Mouse (Mus musculus): ENCODE results near the gene Osbpl3. TPM values are rescaled to one million over a fixed set of nuclear protein-coding genes. Genes with fewer than 3 reads are reported as not detected.

The Osbpl3 gene
- total and polyA plus RNA-seq, 3 experiments: 0.16 TPM; not detected in 2

DNA sequence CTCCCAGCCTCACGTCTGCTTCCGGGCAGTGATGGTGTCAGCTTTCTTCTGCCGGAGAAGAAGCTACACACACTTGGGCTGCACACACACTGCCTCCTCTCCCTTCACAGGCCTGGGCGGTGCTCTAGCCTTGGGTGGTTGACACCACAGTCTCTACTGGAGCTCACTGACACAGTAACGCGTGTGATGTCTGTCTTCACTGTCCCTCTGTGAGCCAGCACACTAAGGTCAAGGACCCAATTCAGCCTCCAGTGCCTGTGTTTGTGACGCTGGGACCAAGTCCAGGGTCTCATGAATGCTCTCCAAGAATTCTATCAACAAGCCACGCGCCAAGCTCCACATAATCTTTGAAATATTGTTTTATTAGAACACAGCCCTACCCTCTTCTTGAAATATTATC, 158.3 kb downstream of the Osbpl3 start:
- TF ChIP-seq POLR2AphosphoS5 (IDR thresholded peaks at IDR 0.05; ENCODE audit: insufficient replicate concordance, low read depth, low read length) (no peak), GATA2 (IDR thresholded peaks at IDR 0.05; ENCODE audit: borderline replicate concordance, low read depth, low read length) (no peak), GATA1 (IDR thresholded peaks at IDR 0.05; ENCODE audit: borderline replicate concordance, low read length) (no peak), TAL1 (conservative IDR thresholded peaks at IDR 0.05; ENCODE audit: low read depth, low read length) (no peak), CTCF (IDR thresholded peaks at IDR 0.05; ENCODE audit: low read depth, low read length) (no peak)
- H3K27me3 ChIP-seq (ENCODE audit: insufficient read depth, low read length): peaks cover 27% of the 10 kb centered on the region
- peaks cover 22% of the 10 kb centered on the region for H3K4me1 ChIP-seq (ENCODE audit: insufficient read depth, low read depth, low read length)
- no peaks in the 10 kb centered on the region for H3K9me3 ChIP-seq (replicated peaks)
- no peak for DNase-seq (ENCODE audit: low spot score)
- no peak overlapping the region for H3K4me3 ChIP-seq (ENCODE audit: low read depth, low read length)
- H3K36me3 ChIP-seq (replicated peaks): no peaks in the 10 kb centered on the region
- ATAC-seq (ENCODE audit: extremely low read depth, insufficient number of reproducible peaks, low FRiP score, poor library complexity, severe bottlenecking): no peak

DNA sequence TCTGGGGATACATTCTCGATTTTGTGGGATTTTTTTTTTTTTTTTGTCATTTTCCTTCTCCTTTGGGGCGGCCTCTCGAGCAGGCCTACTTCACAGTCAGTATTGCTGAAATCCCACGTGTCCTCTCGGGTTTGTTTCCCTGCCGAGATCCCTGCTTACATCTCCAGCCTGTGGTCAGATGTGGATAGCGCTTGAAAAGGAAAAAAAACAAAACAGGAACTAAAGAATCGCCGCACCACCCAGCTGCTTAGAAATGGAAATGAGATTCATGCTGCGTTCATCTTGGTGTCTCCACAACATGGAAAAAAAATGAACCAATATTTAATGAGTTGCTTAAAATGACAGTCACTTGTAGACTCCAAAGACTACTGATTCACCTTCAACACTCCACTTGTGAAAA, 160.9 kb downstream of the Osbpl3 start:
- H3K36me3 ChIP-seq (replicated peaks): no peaks in the 10 kb centered on the region
- H3K27me3 ChIP-seq (ENCODE audit: insufficient read depth, low read length): peaks cover 20% of the 10 kb centered on the region
- no peak overlapping the region for H3K4me3 ChIP-seq (ENCODE audit: low read depth, low read length)
- TF ChIP-seq POLR2AphosphoS5 (IDR thresholded peaks at IDR 0.05; ENCODE audit: insufficient replicate concordance, low read depth, low read length) (no peak), TAL1 (conservative IDR thresholded peaks at IDR 0.05; ENCODE audit: low read depth, low read length) (no peak), GATA2 (IDR thresholded peaks at IDR 0.05; ENCODE audit: borderline replicate concordance, low read depth, low read length) (no peak), CTCF (IDR thresholded peaks at IDR 0.05; ENCODE audit: low read depth, low read length) (no peak), GATA1 (IDR thresholded peaks at IDR 0.05; ENCODE audit: borderline replicate concordance, low read length) (no peak)
- ATAC-seq (ENCODE audit: extremely low read depth, insufficient number of reproducible peaks, low FRiP score, poor library complexity, severe bottlenecking): no peak
- peaks cover 31% of the 10 kb centered on the region for H3K4me1 ChIP-seq (ENCODE audit: insufficient read depth, low read depth, low read length)
- no peaks in the 10 kb centered on the region for H3K9me3 ChIP-seq (replicated peaks)
- DNase-seq (ENCODE audit: low spot score): no peak

GRCm38 (mm10) chr6:50294128-50294527, 161.9 kb downstream of the Osbpl3 start:
- ATAC-seq (ENCODE audit: extremely low read depth, insufficient number of reproducible peaks, low FRiP score, poor library complexity, severe bottlenecking) (peak; percentile 77), DNase-seq (ENCODE audit: low spot score) (peak; percentile 48)
- peaks cover 31% of the 10 kb centered on the region for H3K4me1 ChIP-seq (ENCODE audit: insufficient read depth, low read depth, low read length)
- peaks cover 16% of the 10 kb centered on the region for H3K27me3 ChIP-seq (ENCODE audit: insufficient read depth, low read length)
- H3K4me3 ChIP-seq (ENCODE audit: low read depth, low read length): no peak overlapping the region
- TF ChIP-seq CTCF (IDR thresholded peaks at IDR 0.05; ENCODE audit: low read depth, low read length) (peak; percentile 95), TAL1 (conservative IDR thresholded peaks at IDR 0.05; ENCODE audit: low read depth, low read length) (no peak)
- H3K36me3 ChIP-seq (replicated peaks): no peaks in the 10 kb centered on the region
- H3K9me3 ChIP-seq (replicated peaks): no peaks in the 10 kb centered on the region

GRCm38 (mm10) chr6:50291650-50292049, 164.4 kb downstream of the Osbpl3 start:
- no peaks in the 10 kb centered on the region for H3K36me3 ChIP-seq (replicated peaks)
- no peak for TF ChIP-seq CTCF (IDR thresholded peaks at IDR 0.05; ENCODE audit: low read depth, low read length)
- TF ChIP-seq POLR2AphosphoS5 (IDR thresholded peaks at IDR 0.05; ENCODE audit: insufficient replicate concordance, low read depth, low read length): no peak
- TF ChIP-seq TAL1 (conservative IDR thresholded peaks at IDR 0.05; ENCODE audit: low read depth, low read length): no peak
- no peak for TF ChIP-seq GATA1 (IDR thresholded peaks at IDR 0.05; ENCODE audit: borderline replicate concordance, low read length)
- TF ChIP-seq GATA2 (IDR thresholded peaks at IDR 0.05; ENCODE audit: borderline replicate concordance, low read depth, low read length): no peak
- ATAC-seq (ENCODE audit: extremely low read depth, insufficient number of reproducible peaks, low FRiP score, poor library complexity, severe bottlenecking) (peak; percentile 59), DNase-seq (ENCODE audit: low spot score) (peak; percentile 26)
- peaks cover 31% of the 10 kb centered on the region for H3K4me1 ChIP-seq (ENCODE audit: insufficient read depth, low read depth, low read length)
- H3K4me3 ChIP-seq (ENCODE audit: low read depth, low read length): no peak overlapping the region
- peaks cover 4% of the 10 kb centered on the region; the same call in 1 of the 2 replicates for H3K27me3 ChIP-seq (ENCODE audit: insufficient read depth, low read length)
- H3K9me3 ChIP-seq (replicated peaks): no peaks in the 10 kb centered on the region

- Histone ChIP-seq H3K4me3 (ENCODE audit: low read depth, low read length) (no peak overlapping the region), H3K4me1 (ENCODE audit: insufficient read depth, low read depth, low read length) (peaks cover 6% of the 10 kb centered on the region), H3K9me3 (replicated peaks) (peaks cover 6% of the 10 kb centered on the region), H3K27me3 (ENCODE audit: insufficient read depth, low read length) (peaks cover 7% of the 10 kb centered on the region), H3K36me3 (replicated peaks) (no peaks in the 10 kb centered on the region)
- no peak for DNase-seq (ENCODE audit: low spot score)
- ATAC-seq (ENCODE audit: extremely low read depth, insufficient number of reproducible peaks, low FRiP score, poor library complexity, severe bottlenecking): no peak
- TF ChIP-seq GATA2 (IDR thresholded peaks at IDR 0.05; ENCODE audit: borderline replicate concordance, low read depth, low read length) (no peak), GATA1 (IDR thresholded peaks at IDR 0.05; ENCODE audit: borderline replicate concordance, low read length) (no peak), CTCF (IDR thresholded peaks at IDR 0.05; ENCODE audit: low read depth, low read length) (no peak), TAL1 (conservative IDR thresholded peaks at IDR 0.05; ENCODE audit: low read depth, low read length) (no peak), POLR2AphosphoS5 (IDR thresholded peaks at IDR 0.05; ENCODE audit: insufficient replicate concordance, low read depth, low read length) (no peak)
Observed at GRCm38 (mm10) chr6:50286881-50287280, 169.1 kb downstream of the Osbpl3 start.

- Histone ChIP-seq H3K4me3 (ENCODE audit: low read depth, low read length) (no peak overlapping the region), H3K9me3 (replicated peaks) (peaks cover 2% of the 10 kb centered on the region), H3K36me3 (replicated peaks) (no peaks in the 10 kb centered on the region), H3K4me1 (ENCODE audit: insufficient read depth, low read depth, low read length) (peaks cover 2% of the 10 kb centered on the region; the same call in 1 of the 2 replicates), H3K27me3 (ENCODE audit: insufficient read depth, low read length) (peaks cover 17% of the 10 kb centered on the region)
- TF ChIP-seq CTCF (IDR thresholded peaks at IDR 0.05; ENCODE audit: low read depth, low read length) (no peak), TAL1 (conservative IDR thresholded peaks at IDR 0.05; ENCODE audit: low read depth, low read length) (no peak), POLR2AphosphoS5 (IDR thresholded peaks at IDR 0.05; ENCODE audit: insufficient replicate concordance, low read depth, low read length) (no peak), GATA1 (IDR thresholded peaks at IDR 0.05; ENCODE audit: borderline replicate concordance, low read length) (no peak), GATA2 (IDR thresholded peaks at IDR 0.05; ENCODE audit: borderline replicate concordance, low read depth, low read length) (no peak)
- DNase-seq (ENCODE audit: low spot score) (no peak), ATAC-seq (ENCODE audit: extremely low read depth, insufficient number of reproducible peaks, low FRiP score, poor library complexity, severe bottlenecking) (no peak)
Observed at GRCm38 (mm10) chr6:50279642-50280041, 176.4 kb downstream of the Osbpl3 start.
